Mouse (Mus musculus) Patski (cell line): ENCODE data around the gene Wwc2. TPM values are rescaled to one million over a fixed set of nuclear protein-coding genes. Genes with fewer than 3 reads are reported as not detected.

ENCODE experiments used
- ATAC-seq: fragments of 100-300 bp; one replicate; pipeline ENCODE4 v1.8.0; 2021
- CTCF ChIA-PET: fragments of 350-600 bp; sonication (Branson Sonifier 250); formaldehyde crosslinking; loops from one replicate; lab custom pipeline; 2022; ENCODE audit warnings: inconsistent platforms; lab: Charles Lee
- POLR2A ChIA-PET: fragments of 350-600 bp; sonication (Branson Sonifier 250); formaldehyde crosslinking; loops from one replicate; lab custom pipeline; 2022; ENCODE audit warnings: antibody characterized with exemption, inconsistent platforms; lab: Charles Lee
- DNase-seq: peaks from one replicate; pipeline ENCODE4 v3.0.0-alpha.2; 2011; ENCODE audit warnings: low read depth, low spot score
- H3K27me3 ChIP-seq: fragments of 371-371 bp; one replicate; pipeline ENCODE4 v1.5.1; 2021
- CTCF ChIP-seq: fragments of 100-300 bp; IDR thresholded peaks from one replicate; pipeline ENCODE4 v1.5.1; 2021
- in situ Hi-C: fragments of 300-500 bp; cut with MboI; formaldehyde crosslinking; loops from 3 replicates; pipeline ENCODE4 v1.11.1; 2018; ENCODE audit warnings: low pct_unique_long_range_greater_than_20kb, mixed read lengths
- polyA plus RNA-seq: library from polyadenylated mRNA; unstranded; gene quantifications from one replicate; pipeline ENCODE4 v1.2.3, GENCODE M21; 2021

Gene Wwc2
- polyA plus RNA-seq, 1 experiment from 2014 or later = 62.1 TPM

DNA sequence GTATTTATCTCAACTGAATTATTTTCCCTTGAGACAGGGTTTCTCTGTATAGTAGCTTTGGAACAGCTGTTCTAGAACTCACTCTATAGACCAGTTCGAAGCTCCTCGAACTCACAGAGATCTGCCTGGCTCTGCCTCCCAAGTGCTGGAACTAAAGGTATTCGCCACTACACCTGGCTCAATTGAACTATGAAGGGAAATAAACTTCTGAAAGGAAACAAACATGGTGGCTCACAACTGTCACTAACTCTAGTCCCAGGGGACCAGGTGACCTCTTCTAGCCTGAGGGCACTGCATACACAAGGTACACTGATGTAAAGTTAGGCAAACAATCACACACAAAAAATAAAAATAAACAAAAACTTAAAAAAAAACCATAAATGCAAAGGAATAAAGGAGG, 57.6 kb downstream of the Wwc2 start:
- no peaks in the 10 kb centered on the region for H3K27me3 ChIP-seq
- ChIA-PET POLR2A (no interaction called here), CTCF (interaction anchor here (1.0 to 2.0 kb wide), 5 partner anchors 17 to 83 kb away, joined by 4 to 11 read pairs (median 5); no protein-coding TSS in a partner anchor)
- ATAC-seq (no peak), DNase-seq (no peak)
- in situ Hi-C loops = loop anchor here (5.0 to 10.0 kb wide), 3 partner anchors 61 to 84 kb away; partner anchors contain the start of gene Wwc2
- TF ChIP-seq CTCF = no peak

DNA sequence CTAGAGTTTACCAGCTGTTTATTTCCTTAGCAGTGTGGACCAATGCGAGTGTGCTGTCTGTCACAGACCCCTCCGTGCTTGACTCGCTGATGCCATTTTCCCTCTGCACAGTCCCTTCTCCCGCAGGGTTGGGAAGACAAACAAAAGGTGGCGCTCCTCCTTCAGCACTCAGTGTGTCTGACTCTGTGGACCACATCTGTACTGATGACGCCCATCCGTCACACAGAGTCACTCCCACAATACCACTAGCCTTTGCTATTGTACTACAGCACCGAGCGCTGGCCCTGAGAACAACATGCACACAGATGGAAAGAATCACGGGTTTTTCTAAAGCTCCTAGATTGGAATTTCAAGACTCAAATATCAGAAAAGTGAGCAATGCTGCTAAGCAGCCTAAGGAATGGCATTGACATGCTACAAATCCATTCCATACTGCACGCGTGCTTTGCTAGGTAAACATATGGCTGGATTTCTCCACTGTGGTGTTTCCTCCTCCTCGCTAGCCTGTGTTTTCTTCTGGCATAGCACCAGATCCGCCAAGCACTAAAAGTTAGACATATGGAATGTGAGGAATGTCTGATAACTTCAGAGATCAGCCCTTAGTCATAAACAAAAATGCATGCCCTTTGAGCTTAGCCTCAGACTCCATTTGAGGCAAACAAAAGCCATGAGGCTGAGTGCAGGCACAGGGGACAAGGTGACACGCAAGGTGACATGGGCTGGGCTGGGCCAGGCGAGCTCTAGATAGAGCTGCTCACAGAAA, 58.5 kb downstream of the Wwc2 start:
- peak; percentile 57 for TF ChIP-seq CTCF
- ATAC-seq (peak; percentile 78), DNase-seq (peak; percentile 51)
- in situ Hi-C loops = loop anchor here (5.0 to 10.0 kb wide), 3 partner anchors 60 to 85 kb away; partner anchors contain the start of gene Wwc2
- H3K27me3 ChIP-seq = no peaks in the 10 kb centered on the region
- POLR2A ChIA-PET = no interaction called here
- CTCF ChIA-PET = interaction anchor here (0.9 to 4.0 kb wide), 8 partner anchors 12 to 84 kb away, joined by 3 to 18 read pairs (median 4); no protein-coding TSS in a partner anchor

DNA sequence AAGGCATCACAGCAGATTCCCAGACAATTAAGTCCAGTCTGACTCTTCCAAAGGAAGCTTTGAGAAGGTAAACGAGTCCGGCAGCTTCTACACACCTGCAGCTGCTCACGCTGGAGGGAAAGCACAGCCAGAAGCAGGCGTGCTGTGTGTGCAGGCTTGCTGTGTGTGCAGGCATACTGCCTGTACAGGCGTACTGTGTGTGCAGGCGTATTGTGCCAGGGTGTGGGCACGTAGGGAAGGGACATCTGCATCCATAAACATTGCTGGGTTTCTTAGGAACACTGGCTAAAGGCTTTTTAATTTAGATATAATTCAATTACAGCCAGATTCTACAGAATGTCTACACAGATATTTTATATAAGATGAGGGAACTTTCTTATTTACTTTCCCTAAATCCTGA, 59.4 kb downstream of the Wwc2 start:
- no peak for TF ChIP-seq CTCF
- ATAC-seq = no peak
- in situ Hi-C loops = loop anchor here (5.0 to 10.0 kb wide), 3 partner anchors 59 to 86 kb away; partner anchors contain the start of gene Wwc2
- ChIA-PET POLR2A (no interaction called here), CTCF (interaction anchor here (1.0 to 4.0 kb wide), 2 partner anchors 11 to 85 kb away, joined by 4 to 18 read pairs; no protein-coding TSS in a partner anchor)
- H3K27me3 ChIP-seq = no peaks in the 10 kb centered on the region
- no peak for DNase-seq

DNA sequence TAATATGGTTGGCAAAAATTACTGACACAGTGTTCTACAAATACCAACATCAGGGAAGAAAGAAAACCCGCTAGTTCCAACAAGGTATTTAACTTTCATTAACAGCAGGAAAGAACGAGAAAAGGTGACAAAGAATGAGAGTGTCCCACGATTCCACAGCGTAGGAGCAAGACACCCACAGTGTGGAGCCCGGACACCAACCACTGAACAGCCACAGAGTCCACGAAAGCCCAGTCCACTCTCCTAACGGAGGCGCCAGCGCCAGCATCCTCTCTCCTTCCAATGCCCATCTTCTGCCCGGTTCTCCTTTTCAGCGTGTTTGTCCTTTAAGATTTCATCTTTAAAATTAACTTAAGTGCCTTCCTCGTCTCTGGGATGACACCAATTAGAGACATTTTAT, 61.1 kb downstream of the Wwc2 start:
- in situ Hi-C loops = loop anchor here (5.0 to 10.0 kb wide), 4 partner anchors 38 to 88 kb away; partner anchors contain the start of gene Wwc2
- ATAC-seq (no peak), DNase-seq (no peak)
- no peaks in the 10 kb centered on the region for H3K27me3 ChIP-seq
- CTCF ChIA-PET = interaction anchor here (0.8 to 4.0 kb wide), 8 partner anchors 10 to 87 kb away, joined by 3 to 18 read pairs (median 3); no protein-coding TSS in a partner anchor
- TF ChIP-seq CTCF = no peak
- POLR2A ChIA-PET = interaction anchor here (0.5 kb wide), 1 partner anchor 12 kb away, joined by 4 read pairs; no protein-coding TSS in a partner anchor

DNA sequence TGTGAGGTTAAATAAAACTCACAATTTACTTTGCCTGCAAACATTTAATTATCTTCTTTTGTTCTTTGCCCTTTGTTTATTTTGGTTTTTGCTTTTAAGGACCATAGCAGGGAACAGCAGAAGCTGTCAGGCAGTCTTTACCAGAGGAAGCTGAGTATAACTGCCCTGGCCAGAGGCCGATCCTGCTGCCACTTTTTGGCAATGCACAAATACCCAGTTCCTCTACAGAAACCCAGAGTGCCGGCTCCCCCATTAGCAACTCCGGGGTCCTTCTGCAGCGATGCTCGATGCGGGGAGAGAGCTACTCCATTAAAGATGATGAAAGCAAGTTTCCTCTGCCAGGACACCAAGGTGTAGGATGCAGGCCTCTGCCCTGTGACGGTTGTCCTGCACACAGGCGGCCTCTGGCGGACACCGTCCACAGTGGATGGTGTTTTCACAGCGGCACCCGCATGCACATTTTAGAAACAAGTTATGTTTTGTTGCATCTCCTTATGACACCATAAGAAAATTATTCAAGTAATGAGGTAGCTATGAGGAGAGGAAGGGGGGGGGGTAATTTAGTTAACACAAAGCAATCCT, 62.0 kb downstream of the Wwc2 start:
- in situ Hi-C loops = loop anchor here (5.0 kb wide), 1 partner anchor 39 kb away; no protein-coding TSS in a partner anchor
- ChIA-PET CTCF (interaction anchor here (0.8 to 4.0 kb wide), 9 partner anchors 11 to 88 kb away, joined by 3 to 18 read pairs (median 3); no protein-coding TSS in a partner anchor), POLR2A (interaction anchor here (0.5 to 0.6 kb wide), 2 partner anchors 13 to 1233 kb away, joined by 4 to 6 read pairs; no protein-coding TSS in a partner anchor)
- DNase-seq (no peak), ATAC-seq (no peak)
- H3K27me3 ChIP-seq = no peaks in the 10 kb centered on the region
- TF ChIP-seq CTCF = peak; percentile 64

DNA sequence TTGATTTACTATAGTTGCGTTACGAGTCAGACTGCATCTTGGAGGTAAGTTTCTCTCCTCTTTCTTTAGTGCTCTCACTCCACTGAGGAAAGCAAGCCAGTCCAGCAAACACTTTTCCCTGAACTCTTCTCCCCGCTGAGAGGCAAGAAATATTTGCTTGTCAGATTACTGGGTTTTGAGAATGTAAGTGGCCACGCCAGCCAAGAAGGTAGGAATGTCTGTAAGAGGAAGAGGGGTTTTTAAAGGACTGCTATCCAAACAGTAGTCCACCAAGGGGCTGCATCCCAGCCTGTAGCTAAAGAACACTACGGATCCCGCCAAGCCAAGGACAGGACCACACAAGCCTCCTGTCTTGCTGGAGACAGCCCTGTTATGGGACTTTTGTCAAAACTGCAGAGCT, 65.8 kb downstream of the Wwc2 start:
- CTCF ChIA-PET = no interaction called here
- no peak for ATAC-seq

DNA sequence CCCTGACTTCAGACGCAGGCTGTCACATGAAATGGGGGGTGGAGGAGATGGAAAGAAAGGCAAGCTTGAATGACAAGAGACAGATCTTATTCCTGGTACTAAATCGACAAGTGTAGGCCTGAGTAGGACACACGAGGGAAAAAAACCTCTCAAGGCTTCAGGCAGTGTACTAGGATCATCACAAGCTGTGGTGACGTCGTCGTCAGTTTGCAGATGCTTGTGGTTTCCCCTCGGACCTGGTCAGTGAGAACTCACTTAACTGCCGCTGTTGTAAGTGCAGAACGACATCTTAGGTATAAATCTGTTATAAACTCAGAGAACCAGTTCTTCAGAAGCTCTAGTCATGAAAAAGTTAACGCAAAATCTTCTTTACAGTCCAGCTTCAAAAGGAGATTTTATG, 67.9 kb downstream of the Wwc2 start:
- in situ Hi-C loops = no loop called here
- ATAC-seq (no peak), DNase-seq (no peak)
- no peak for TF ChIP-seq CTCF
- H3K27me3 ChIP-seq = no peaks in the 10 kb centered on the region
- ChIA-PET CTCF (interaction anchor here (1.1 kb wide), 1 partner anchor 36 kb away, joined by 3 read pairs; no protein-coding TSS in a partner anchor), POLR2A (no interaction called here)

More for the DNA sequence above, 65.8 kb downstream of the Wwc2 start:
- no peak for DNase-seq
- POLR2A ChIA-PET = no interaction called here
- in situ Hi-C loops = loop anchor here (5.0 kb wide), 1 partner anchor 42 kb away; no protein-coding TSS in a partner anchor
- TF ChIP-seq CTCF = no peak
- H3K27me3 ChIP-seq = no peaks in the 10 kb centered on the region

DNA sequence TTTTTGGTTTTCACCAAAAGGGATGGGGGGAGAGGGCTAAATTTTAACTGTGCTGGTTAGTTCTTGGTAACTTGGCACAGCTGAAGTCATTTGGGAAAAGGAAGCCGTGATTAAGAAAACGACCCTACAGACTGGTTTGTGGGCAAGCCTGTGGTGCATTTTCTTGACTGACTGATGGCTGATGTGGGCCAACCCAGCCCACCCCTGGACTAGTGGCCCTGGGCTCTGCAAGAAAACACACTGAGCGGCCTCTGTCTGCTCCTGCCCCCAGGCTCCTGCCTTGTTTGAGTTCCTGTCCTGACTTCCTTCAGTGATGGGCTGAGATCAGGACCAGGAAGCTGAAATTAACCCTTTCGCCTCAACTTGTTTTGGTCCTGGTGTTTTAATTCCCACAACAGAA, 68.7 kb downstream of the Wwc2 start:
- in situ Hi-C loops = no loop called here
- ATAC-seq (no peak), DNase-seq (no peak)
- ChIA-PET CTCF (interaction anchor here (0.9 to 1.1 kb wide), 2 partner anchors 36 to 50 kb away, joined by 3 read pairs; no protein-coding TSS in a partner anchor), POLR2A (interaction anchor here (0.6 kb wide), 2 partner anchors 18 to 83 kb away, joined by 3 read pairs; no protein-coding TSS in a partner anchor)
- no peaks in the 10 kb centered on the region for H3K27me3 ChIP-seq
- no peak for TF ChIP-seq CTCF

DNA sequence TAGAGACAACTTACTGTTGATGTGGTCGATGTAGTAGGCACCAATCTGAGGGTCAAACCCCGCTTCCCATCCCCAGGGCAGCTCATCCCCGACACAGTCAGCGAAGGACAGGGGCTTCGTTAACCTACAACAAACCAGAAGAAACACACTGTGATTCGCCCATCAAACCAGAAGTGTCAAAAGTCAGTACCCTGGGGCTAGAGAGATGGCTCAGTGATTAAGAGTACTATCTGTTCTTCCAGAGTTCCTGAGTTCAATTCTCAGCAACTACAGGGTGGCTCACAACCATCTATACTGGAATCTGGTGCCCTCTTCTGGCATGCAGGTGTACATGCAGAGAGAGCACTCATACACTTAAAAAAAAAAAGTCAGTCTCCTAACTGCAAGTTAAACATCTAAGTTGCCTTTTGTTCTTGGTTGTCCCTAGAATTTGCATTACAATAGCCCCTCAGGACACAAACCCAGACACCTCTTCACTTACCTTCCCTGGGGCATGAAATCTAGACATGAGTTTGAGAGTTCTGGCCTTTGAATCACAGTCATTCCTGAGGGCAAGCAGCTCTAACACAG, 70.1 kb downstream of the Wwc2 start:
- ATAC-seq (no peak), DNase-seq (no peak)
- in situ Hi-C loops = no loop called here
- POLR2A ChIA-PET = interaction anchor here (0.5 kb wide), 1 partner anchor 84 kb away, joined by 3 read pairs; no protein-coding TSS in a partner anchor
- no peaks in the 10 kb centered on the region for H3K27me3 ChIP-seq
- peak; percentile 61 for TF ChIP-seq CTCF
- CTCF ChIA-PET = interaction anchor here (0.7 to 1.2 kb wide), 4 partner anchors 10 to 66 kb away, joined by 3 to 4 read pairs (median 4); no protein-coding TSS in a partner anchor
